Mouse (Mus musculus): ENCODE measurements around the gene Cbr2. TPM values are rescaled to one million over a fixed set of nuclear protein-coding genes. Genes with fewer than 3 reads are reported as not detected.

The Cbr2 gene
- polyA plus RNA-seq, 1 experiment from 2014 or later, result 3.6 TPM

DNA sequence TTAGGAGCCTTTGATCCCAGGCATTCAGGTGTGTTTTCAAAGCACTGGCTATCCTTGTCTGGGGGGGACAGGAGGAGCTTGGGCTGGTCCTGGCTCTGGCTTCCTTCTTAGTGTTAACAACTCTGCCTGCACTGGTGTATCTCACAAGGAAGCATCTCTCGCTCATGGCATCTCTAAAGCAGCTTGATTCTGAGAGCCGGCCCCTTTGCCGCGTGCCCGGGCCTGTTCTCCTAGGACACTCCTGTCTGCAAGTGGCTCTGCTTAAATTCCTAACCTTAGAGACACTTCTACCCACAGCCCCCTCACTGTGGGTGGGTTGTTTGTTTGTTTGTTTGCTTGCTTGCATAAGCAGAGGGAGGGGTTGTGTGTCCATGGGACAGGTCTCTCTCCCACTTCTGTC lies 23.9 kb downstream of the Cbr2 start:
- H3K27ac ChIP-seq, result no peak overlapping the region
- H3K9me3 ChIP-seq (replicated peaks; ENCODE audit: low read length), result no peaks in the 10 kb centered on the region
- no peak for DNase-seq (ENCODE audit: low spot score)
- no peaks in the 10 kb centered on the region for H3K27me3 ChIP-seq (ENCODE audit: insufficient read depth, low read length)
- 36% methylated on average over 5 of the region's 5 CpGs for WGBS
- H3K4me1 ChIP-seq (replicated peaks; ENCODE audit: insufficient read depth, low read length), result peaks cover 24% of the 10 kb centered on the region
- no peak overlapping the region for H3K9ac ChIP-seq (ENCODE audit: low read depth, low read length)
- 0 out of 2 replicates have a peak, but pooled peaks cover 10% of the 10 kb centered on the region for H3K36me3 ChIP-seq (ENCODE audit: insufficient read depth, low read length)
- H3K4me3 ChIP-seq (replicated peaks; ENCODE audit: low read depth, low read length), result no peak overlapping the region
- H3K4me2 ChIP-seq (ENCODE audit: low read length), result no peak overlapping the region
- ATAC-seq (replicated peaks; ENCODE audit: low FRiP score, low read depth), result no peak
- TF ChIP-seq CTCF (IDR thresholded peaks at IDR 0.05; ENCODE audit: low read depth), result no peak

DNA sequence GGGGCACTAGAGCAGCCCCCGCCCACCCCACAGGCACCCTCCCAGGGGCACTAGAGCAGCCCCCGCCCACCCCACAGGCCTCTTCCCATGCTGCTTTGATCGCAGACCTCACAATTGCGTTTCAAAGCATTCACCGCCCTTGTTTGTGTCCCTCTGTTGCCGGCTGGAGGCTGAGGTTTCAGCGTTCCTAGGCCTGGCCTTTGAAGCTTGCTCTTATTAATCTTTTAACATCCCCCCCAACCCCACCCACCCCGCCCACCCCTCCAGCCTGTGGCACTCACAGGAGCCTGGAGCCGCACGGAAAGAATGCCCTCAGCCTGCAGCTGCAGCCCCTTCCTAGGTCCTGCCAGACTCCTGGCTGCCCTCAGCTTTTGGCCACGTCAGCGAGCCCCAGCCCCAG lies 24.7 kb downstream of the Cbr2 start:
- no peak for TF ChIP-seq CTCF (IDR thresholded peaks at IDR 0.05; ENCODE audit: low read depth)
- Histone ChIP-seq H3K9me3 (replicated peaks; ENCODE audit: low read length) (no peaks in the 10 kb centered on the region), H3K4me3 (replicated peaks; ENCODE audit: low read depth, low read length) (no peak overlapping the region), H3K9ac (ENCODE audit: low read depth, low read length) (no peak overlapping the region), H3K27ac (no peak overlapping the region), H3K4me2 (ENCODE audit: low read length) (no peak overlapping the region), H3K4me1 (replicated peaks; ENCODE audit: insufficient read depth, low read length) (peaks cover 16% of the 10 kb centered on the region), H3K36me3 (ENCODE audit: insufficient read depth, low read length) (0 out of 2 replicates have a peak, but pooled peaks cover 10% of the 10 kb centered on the region), H3K27me3 (ENCODE audit: insufficient read depth, low read length) (no peaks in the 10 kb centered on the region)
- ATAC-seq (replicated peaks; ENCODE audit: low FRiP score, low read depth) (no peak), DNase-seq (ENCODE audit: low spot score) (peak; percentile 28)
- 15% methylated on average over 12 of the region's 12 CpGs for WGBS

DNA sequence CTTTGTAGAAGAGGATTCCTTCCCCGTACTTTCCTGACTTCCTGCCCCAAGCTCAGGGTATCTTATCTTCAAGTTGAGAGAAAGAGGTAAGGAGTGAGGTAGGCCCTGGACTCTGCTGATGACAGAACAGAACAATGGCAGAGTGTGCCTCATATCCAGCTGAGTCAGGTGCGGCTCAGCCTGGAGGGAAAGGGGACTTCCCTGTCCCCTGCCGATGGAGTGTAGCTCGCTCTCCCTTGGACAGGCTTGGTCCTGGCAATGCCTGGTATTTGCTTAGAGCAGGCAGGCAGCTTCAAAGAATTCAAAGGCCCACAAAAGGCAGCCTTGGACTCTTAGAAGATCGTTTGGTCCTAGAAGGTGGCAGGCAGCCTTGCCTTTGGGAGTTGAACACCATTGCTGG lies 25.8 kb downstream of the Cbr2 start:
- no peak overlapping the region for H3K4me2 ChIP-seq (ENCODE audit: low read length)
- TF ChIP-seq CTCF (IDR thresholded peaks at IDR 0.05; ENCODE audit: low read depth), result no peak
- no peaks in the 10 kb centered on the region for H3K27me3 ChIP-seq (ENCODE audit: insufficient read depth, low read length)
- peaks cover 16% of the 10 kb centered on the region for H3K4me1 ChIP-seq (replicated peaks; ENCODE audit: insufficient read depth, low read length)
- ATAC-seq (replicated peaks; ENCODE audit: low FRiP score, low read depth) (no peak), DNase-seq (ENCODE audit: low spot score) (no peak)
- peaks cover 14% of the 10 kb centered on the region; the same call in 1 of the 2 replicates for H3K36me3 ChIP-seq (ENCODE audit: insufficient read depth, low read length)
- H3K27ac ChIP-seq, result no peak overlapping the region
- no peak overlapping the region for H3K9ac ChIP-seq (ENCODE audit: low read depth, low read length)
- no peaks in the 10 kb centered on the region for H3K9me3 ChIP-seq (replicated peaks; ENCODE audit: low read length)
- no peak overlapping the region for H3K4me3 ChIP-seq (replicated peaks; ENCODE audit: low read depth, low read length)
- WGBS, result 61% methylated on average over 5 of the region's 5 CpGs

DNA sequence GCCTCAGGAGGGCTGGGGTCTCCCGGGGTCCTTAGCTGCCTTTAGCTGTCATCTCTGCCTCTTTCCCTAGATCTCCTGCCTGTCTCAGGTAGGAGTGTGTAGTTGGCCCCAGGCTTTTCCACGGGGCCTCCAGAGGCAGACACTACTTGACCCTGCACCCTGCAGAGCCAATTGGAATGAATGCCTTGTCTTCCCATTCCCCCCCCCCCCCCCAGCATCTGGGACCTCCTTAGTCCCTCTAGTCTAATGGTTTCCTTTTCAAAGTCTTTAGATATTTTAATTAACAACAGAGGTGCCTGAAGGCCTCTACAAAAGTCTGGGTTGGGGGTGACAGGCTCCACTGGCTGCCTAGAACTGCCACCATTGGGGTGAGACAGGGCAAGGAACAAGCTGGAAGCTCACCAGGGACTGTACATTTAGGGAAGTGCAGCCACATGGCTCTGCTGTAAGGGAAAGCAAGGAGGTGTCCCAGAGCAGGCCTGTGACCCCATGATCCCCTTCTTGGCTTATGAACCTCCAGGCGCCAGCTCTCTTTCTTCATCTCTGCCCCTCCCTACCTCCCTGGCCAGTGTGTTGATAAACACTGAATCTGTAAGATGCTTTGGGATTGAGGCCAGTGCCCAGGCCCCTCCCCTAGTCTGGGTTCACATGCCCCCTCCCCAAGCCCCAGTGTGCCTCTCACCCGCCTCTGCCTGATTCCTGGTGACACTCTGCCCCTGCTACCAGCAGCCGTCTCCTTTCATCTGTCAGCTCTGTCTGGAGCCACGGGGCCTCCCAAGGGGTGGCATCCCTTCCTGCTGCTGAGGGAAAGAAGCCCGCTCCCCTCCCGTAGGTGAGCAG lies 27.2 kb downstream of the Cbr2 start:
- TF ChIP-seq CTCF (IDR thresholded peaks at IDR 0.05; ENCODE audit: low read depth), result no peak
- no peak overlapping the region for H3K9ac ChIP-seq (ENCODE audit: low read depth, low read length)
- no peaks in the 10 kb centered on the region for H3K9me3 ChIP-seq (replicated peaks; ENCODE audit: low read length)
- no peak overlapping the region for H3K4me2 ChIP-seq (ENCODE audit: low read length)
- 0 out of 2 replicates have a peak overlapping the region, but pooled peaks have one; percentile 16 for H3K27ac ChIP-seq
- WGBS, result 34% methylated on average over 8 of the region's 8 CpGs
- H3K4me3 ChIP-seq (replicated peaks; ENCODE audit: low read depth, low read length), result no peak overlapping the region
- peak; percentile 62 for DNase-seq (ENCODE audit: low spot score)
- H3K4me1 ChIP-seq (replicated peaks; ENCODE audit: insufficient read depth, low read length), result peaks cover 16% of the 10 kb centered on the region
- H3K36me3 ChIP-seq (ENCODE audit: insufficient read depth, low read length), result peaks cover 12% of the 10 kb centered on the region; the same call in 1 of the 2 replicates
- peak; percentile 34 for ATAC-seq (replicated peaks; ENCODE audit: low FRiP score, low read depth)
- H3K27me3 ChIP-seq (ENCODE audit: insufficient read depth, low read length), result no peaks in the 10 kb centered on the region

DNA sequence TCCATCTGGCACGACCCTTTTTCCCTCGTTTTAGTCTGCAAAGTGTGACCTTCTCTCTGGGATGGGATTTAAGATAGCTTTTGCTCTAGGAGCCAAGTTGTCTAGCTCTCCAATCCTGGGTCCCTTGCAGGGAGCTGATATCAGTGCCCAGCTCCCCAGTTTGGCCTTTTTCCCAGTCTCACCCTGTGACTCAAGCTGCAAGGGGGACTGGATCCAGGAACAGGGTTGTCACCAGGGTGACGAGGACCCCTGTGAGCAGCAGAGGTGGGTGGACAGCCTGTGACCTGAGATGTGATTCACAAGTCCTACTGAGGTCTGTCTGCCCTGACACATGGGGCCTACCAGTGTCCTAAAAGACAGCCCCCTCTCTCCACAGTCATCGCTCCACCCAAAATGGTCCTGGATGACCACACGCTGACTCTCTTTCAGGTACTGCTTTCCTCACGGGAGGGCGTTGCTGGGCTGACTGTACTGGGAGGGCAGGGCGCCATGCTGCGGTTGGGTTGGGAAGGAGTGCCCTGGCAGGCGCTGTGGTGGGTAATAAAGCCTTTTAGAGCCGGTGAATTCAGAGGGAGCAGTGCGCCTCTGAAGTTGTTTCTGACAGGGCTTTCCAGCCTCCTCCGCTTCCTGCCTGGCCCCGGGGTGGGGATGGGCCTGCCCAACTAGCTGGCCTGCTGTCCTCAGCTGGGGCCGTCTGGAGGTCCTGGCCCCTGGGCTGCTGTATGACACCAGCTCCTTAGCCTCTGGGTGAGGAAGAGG lies 28.0 kb downstream of the Cbr2 start:
- ATAC-seq (replicated peaks; ENCODE audit: low FRiP score, low read depth), result no peak
- 0 out of 2 replicates have a peak overlapping the region, but pooled peaks have one; percentile 16 for H3K27ac ChIP-seq
- WGBS, result 33% methylated on average over 15 of the region's 15 CpGs

GRCm38 (mm10) chr11:120697741-120698140 lies 34.2 kb downstream of the Cbr2 start:
- 36% methylated on average over 10 of the region's 10 CpGs for WGBS
- Histone ChIP-seq H3K36me3 (ENCODE audit: insufficient read depth, low read length) (peaks cover 23% of the 10 kb centered on the region; the same call in 1 of the 2 replicates), H3K4me1 (replicated peaks; ENCODE audit: insufficient read depth, low read length) (peaks cover 15% of the 10 kb centered on the region), H3K4me2 (ENCODE audit: low read length) (no peak overlapping the region), H3K9me3 (replicated peaks; ENCODE audit: low read length) (no peaks in the 10 kb centered on the region), H3K4me3 (replicated peaks; ENCODE audit: low read depth, low read length) (no peak overlapping the region), H3K27ac (peak overlapping the region; percentile 5; the same call in 1 of the 2 replicates), H3K27me3 (ENCODE audit: insufficient read depth, low read length) (no peaks in the 10 kb centered on the region), H3K9ac (ENCODE audit: low read depth, low read length) (no peak overlapping the region)
- no peak for TF ChIP-seq CTCF (IDR thresholded peaks at IDR 0.05; ENCODE audit: low read depth)
- ATAC-seq (replicated peaks; ENCODE audit: low FRiP score, low read depth) (no peak), DNase-seq (ENCODE audit: low spot score) (peak; percentile 75)

More for the DNA sequence above, 28.0 kb downstream of the Cbr2 start:
- H3K9me3 ChIP-seq (replicated peaks; ENCODE audit: low read length), result no peaks in the 10 kb centered on the region
- H3K4me2 ChIP-seq (ENCODE audit: low read length), result no peak overlapping the region
- H3K36me3 ChIP-seq (ENCODE audit: insufficient read depth, low read length), result peaks cover 17% of the 10 kb centered on the region; the same call in 1 of the 2 replicates
- H3K27me3 ChIP-seq (ENCODE audit: insufficient read depth, low read length), result no peaks in the 10 kb centered on the region
- H3K9ac ChIP-seq (ENCODE audit: low read depth, low read length), result no peak overlapping the region
- no peak overlapping the region for H3K4me3 ChIP-seq (replicated peaks; ENCODE audit: low read depth, low read length)
- peaks cover 16% of the 10 kb centered on the region for H3K4me1 ChIP-seq (replicated peaks; ENCODE audit: insufficient read depth, low read length)
- TF ChIP-seq CTCF (IDR thresholded peaks at IDR 0.05; ENCODE audit: low read depth), result peak; percentile 16; the same call in 1 of the 2 replicates
- no peak for DNase-seq (ENCODE audit: low spot score)

Measured in kidney, postnatal 0 days (tissue).